Mouse (Mus musculus) heart, adult 2 months (tissue): ENCODE data around the gene Akna. TPM values are rescaled to one million over a fixed set of nuclear protein-coding genes. Genes with fewer than 3 reads are reported as not detected.

ENCODE experiments used
- DNase-seq, 2 experiments: peaks; one replicate each; pipeline ENCODE4 v3.0.0; 2021
- H3K27ac ChIP-seq: fragments of 200-600 bp; 2 replicates; pipeline ENCODE4 v1.8.1; 2022
- H3K27me3 ChIP-seq: fragments of 200-500 bp; 2 replicates; pipeline ENCODE4 v1.6.1; 2012; ENCODE audit warnings: mild to moderate bottlenecking, low read length, inconsistent platforms, mixed read lengths; ENCODE audit not compliant: control insufficient read depth, insufficient read depth
- H3K36me3 ChIP-seq: fragments of 200-500 bp; 2 replicates; pipeline ENCODE4 v1.6.1; 2012; ENCODE audit warnings: low read length, inconsistent platforms; ENCODE audit not compliant: control insufficient read depth, insufficient read depth
- H3K4me1 ChIP-seq: fragments of 200-500 bp; 2 replicates; pipeline ENCODE4 v1.6.1; 2011; ENCODE audit warnings: low read length; ENCODE audit not compliant: control insufficient read depth, insufficient read depth
- H3K4me3 ChIP-seq: fragments of 200-600 bp; 2 replicates; pipeline ENCODE4 v1.8.1; 2022
- H3K79me2 ChIP-seq: fragments of 200-500 bp; replicated peaks from 2 replicates; pipeline ENCODE4 v1.6.1; 2012; ENCODE audit warnings: mild to moderate bottlenecking, inconsistent platforms, low read length, moderate library complexity, mixed read lengths; ENCODE audit not compliant: control insufficient read depth, insufficient read depth
- H3K9ac ChIP-seq: fragments of 200-500 bp; 2 replicates; pipeline ENCODE4 v1.6.1; 2012; ENCODE audit warnings: low read depth, mild to moderate bottlenecking, control low read depth, inconsistent platforms, low read length, mixed read lengths
- CTCF ChIP-seq: fragments of 200-600 bp; IDR thresholded peaks from 2 replicates; pipeline ENCODE4 v1.8.1; 2022; ENCODE audit warnings: antibody characterized with exemption, mild to moderate bottlenecking, moderate library complexity
- EP300 ChIP-seq: fragments of 200-500 bp; IDR thresholded peaks from 2 replicates; pipeline ENCODE4 v1.6.1; 2011; ENCODE audit warnings: low read depth, low read length, control low read depth; ENCODE audit not compliant: insufficient read depth
- POLR2A ChIP-seq: fragments of 200-500 bp; IDR thresholded peaks from 2 replicates; pipeline ENCODE4 v1.6.1; 2011; ENCODE audit warnings: mild to moderate bottlenecking, low read depth, low read length, control low read depth; ENCODE audit not compliant: insufficient read depth
- WGBS: fragments of 180-500 bp; shearing (Covaris S2); methylation state at CpG from one replicate; pipeline ENCODE4 v1.1.7; 2018; 5-methylcytosine and 5-hydroxymethylcytosine counted together
- intact Hi-C: fragments of 180-260 bp; cut with DNase I; formaldehyde crosslinking; loops from one replicate; pipeline ENCODE4 v1.15.1; 2025
- polyA plus RNA-seq: library from polyadenylated mRNA; depleted of rRNA; stranded (reverse); fragments of >200 nt; gene quantifications from 2 replicates; pipeline ENCODE4 v1.2.3, GENCODE M21; 2012
- total RNA-seq, 2 experiments: library from RNA; stranded (reverse); gene quantifications; 2 replicates each; pipeline ENCODE4 v1.2.3; 2021

The Akna gene
- total and polyA plus RNA-seq, 3 experiments = 3.5 to 4.8 (median 3.9) TPM

- intact Hi-C loops = no loop called here
- Histone ChIP-seq H3K4me3 (no peak overlapping the region), H3K79me2 (no peaks in the 10 kb centered on the region), H3K27ac (no peak overlapping the region), H3K36me3 (no peaks in the 10 kb centered on the region), H3K9ac (no peak overlapping the region), H3K4me1 (no peaks in the 10 kb centered on the region), H3K27me3 (no peaks in the 10 kb centered on the region)
- TF ChIP-seq POLR2A (no peak), CTCF (peak; percentile 30), EP300 (no peak)
- no peak for DNase-seq
- 78% methylated on average over 7 of the region's 7 CpGs for WGBS
Measured at GRCm38 (mm10) chr4:63377483-63377882, 25.7 kb downstream of the Akna start.

GRCm38 (mm10) chr4:63375367-63375766 is 27.8 kb downstream of the Akna start:
- DNase-seq = peak in 1 of 2 experiments; percentile 35
- WGBS = 89% methylated on average over 1 of the region's 1 CpGs

DNA sequence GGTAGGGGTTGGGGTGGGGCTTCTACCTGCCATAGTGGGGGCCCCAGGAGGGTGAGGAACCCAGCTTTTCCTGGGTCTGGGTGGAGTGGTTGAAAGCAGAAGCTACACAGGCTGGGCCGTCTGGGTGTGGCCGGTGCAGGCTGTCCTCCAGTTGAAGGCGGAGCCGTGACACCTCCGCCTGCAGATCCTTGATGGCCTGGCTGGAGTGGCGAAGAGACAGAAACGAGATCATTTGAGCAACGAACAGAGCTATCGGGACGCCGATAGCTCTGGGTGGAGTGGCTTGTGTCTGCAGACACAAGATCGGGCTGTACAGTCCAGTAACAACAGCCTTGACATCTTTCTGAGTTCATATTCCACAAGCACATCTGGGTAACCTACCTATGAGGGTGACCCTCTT is 28.8 kb downstream of the Akna start:
- no peaks in the 10 kb centered on the region for H3K36me3 ChIP-seq
- H3K9ac ChIP-seq = no peak overlapping the region
- 77% methylated on average over 12 of the region's 12 CpGs for WGBS
- H3K27me3 ChIP-seq = no peaks in the 10 kb centered on the region
- no peak overlapping the region for H3K4me3 ChIP-seq
- no peak for TF ChIP-seq EP300
- no peak for TF ChIP-seq POLR2A
- TF ChIP-seq CTCF = no peak
- DNase-seq = no peak
- no peak overlapping the region for H3K27ac ChIP-seq
- intact Hi-C loops = no loop called here
- no peaks in the 10 kb centered on the region for H3K79me2 ChIP-seq
- no peaks in the 10 kb centered on the region for H3K4me1 ChIP-seq

More at GRCm38 (mm10) chr4:63375367-63375766, 27.8 kb downstream of the Akna start:
- TF ChIP-seq POLR2A = no peak
- Histone ChIP-seq H3K9ac (no peak overlapping the region), H3K4me1 (no peaks in the 10 kb centered on the region), H3K4me3 (no peak overlapping the region), H3K27ac (no peak overlapping the region), H3K36me3 (no peaks in the 10 kb centered on the region), H3K79me2 (no peaks in the 10 kb centered on the region), H3K27me3 (no peaks in the 10 kb centered on the region)
- intact Hi-C loops = no loop called here

DNA sequence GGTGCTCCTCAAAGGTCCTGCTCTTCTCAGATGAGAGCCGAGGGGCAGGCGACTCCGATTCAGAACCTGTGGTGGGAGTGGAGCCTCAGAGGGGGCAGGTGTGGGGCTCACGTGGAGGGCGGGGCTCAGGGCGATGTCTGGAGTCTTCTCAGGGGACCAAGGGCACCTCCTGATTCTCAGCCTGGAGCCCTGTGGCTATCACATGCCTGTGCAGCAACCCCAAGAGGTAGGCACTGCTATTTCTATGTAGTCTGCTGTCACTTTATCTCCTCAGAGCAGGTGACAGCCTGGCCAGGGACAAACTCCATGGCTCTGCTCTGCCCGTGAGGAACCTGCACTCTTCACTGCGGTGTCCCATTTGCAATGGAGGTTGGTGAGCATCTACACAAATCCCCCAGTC is 29.8 kb downstream of the Akna start:
- H3K4me1 ChIP-seq = no peaks in the 10 kb centered on the region
- 90% methylated on average over 8 of the region's 8 CpGs for WGBS
- no peak for DNase-seq
- no peak overlapping the region for H3K4me3 ChIP-seq
- TF ChIP-seq EP300 (no peak), POLR2A (no peak), CTCF (no peak)
- H3K27ac ChIP-seq = no peak overlapping the region
- H3K9ac ChIP-seq = no peak overlapping the region
- intact Hi-C loops = no loop called here
- H3K27me3 ChIP-seq = no peaks in the 10 kb centered on the region
- no peaks in the 10 kb centered on the region for H3K79me2 ChIP-seq
- no peaks in the 10 kb centered on the region for H3K36me3 ChIP-seq

GRCm38 (mm10) chr4:63371890-63372289 is 31.3 kb downstream of the Akna start:
- H3K4me3 ChIP-seq = no peak overlapping the region
- no peaks in the 10 kb centered on the region for H3K27me3 ChIP-seq
- H3K27ac ChIP-seq = no peak overlapping the region
- TF ChIP-seq CTCF (peak; percentile 70), POLR2A (no peak), EP300 (no peak)
- no peaks in the 10 kb centered on the region for H3K79me2 ChIP-seq
- H3K4me1 ChIP-seq = no peaks in the 10 kb centered on the region
- intact Hi-C loops = no loop called here
- 33% methylated on average over 3 of the region's 3 CpGs for WGBS
- no peak overlapping the region for H3K9ac ChIP-seq
- no peaks in the 10 kb centered on the region for H3K36me3 ChIP-seq
- peak in 1 of 2 experiments; percentile 27 for DNase-seq

- H3K9ac ChIP-seq = no peak overlapping the region
- no peaks in the 10 kb centered on the region for H3K27me3 ChIP-seq
- no peak overlapping the region for H3K27ac ChIP-seq
- H3K4me3 ChIP-seq = no peak overlapping the region
- no peaks in the 10 kb centered on the region for H3K4me1 ChIP-seq
- no peaks in the 10 kb centered on the region for H3K79me2 ChIP-seq
- TF ChIP-seq POLR2A = no peak
- no peak for TF ChIP-seq EP300
- TF ChIP-seq CTCF = no peak
- DNase-seq = no peak
- no peaks in the 10 kb centered on the region for H3K36me3 ChIP-seq
- intact Hi-C loops = no loop called here
- WGBS = 63% methylated on average over 7 of the region's 7 CpGs
Measured at GRCm38 (mm10) chr4:63370897-63371296, 32.3 kb downstream of the Akna start.
